Mouse (Mus musculus): Measurements from ENCODE around the gene Plppr2. TPM values are rescaled to one million over a fixed set of nuclear protein-coding genes. Genes with fewer than 3 reads are reported as not detected.

Plppr2 gene
- polyA plus RNA-seq, 1 experiment from 2014 or later, result 2.2 TPM

- Histone ChIP-seq H3K36me3 (ENCODE audit: insufficient read depth, low read length) (no peaks in the 10 kb centered on the region), H3K4me3 (ENCODE audit: low read depth, low read length) (peak within 1 kb of the TSS; percentile 73), H3K27ac (ENCODE audit: low read length) (peak within 1 kb of the TSS; percentile 94), H3K4me2 (replicated peaks; ENCODE audit: low read depth, low read length) (peak within 1 kb of the TSS; percentile 63), H3K9ac (replicated peaks; ENCODE audit: low read depth) (peak within 1 kb of the TSS; percentile 73; the same call in 1 of the 2 replicates), H3K4me1 (ENCODE audit: insufficient read depth, low read depth, low read length) (peaks cover 10% of the 10 kb centered on the region; the same call in 1 of the 2 replicates), H3K27me3 (replicated peaks; ENCODE audit: insufficient read depth, low read length) (0 out of 2 replicates have a peak, but pooled peaks cover 1% of the 10 kb centered on the region), H3K9me3 (ENCODE audit: low read length) (no peaks in the 10 kb centered on the region)
- WGBS, result 1% methylated on average over 54 of the region's 54 CpGs
- TF ChIP-seq EP300 (IDR thresholded peaks at IDR 0.05), result no peak
- TF ChIP-seq CTCF (IDR thresholded peaks at IDR 0.05), result no peak
- peak; percentile 98 for ATAC-seq
- peak; percentile 98 for DNase-seq (ENCODE audit: low spot score)
These were observed 18.9 kb downstream of the Plppr2 start, which contains the start of gene Swsap1 for GRCm38 (mm10) chr9:21955570-21956281. Gene Swsap1, plus strand, starts transcription at chr9:21955755.

- DNase-seq (ENCODE audit: low spot score) (no peak), ATAC-seq (no peak)
- TF ChIP-seq EP300 (IDR thresholded peaks at IDR 0.05), result no peak
- H3K4me3 ChIP-seq (ENCODE audit: low read depth, low read length), result no peak overlapping the region
- 80% methylated on average over 5 of the region's 5 CpGs for WGBS
- H3K4me1 ChIP-seq (ENCODE audit: insufficient read depth, low read depth, low read length), result peaks cover 28% of the 10 kb centered on the region
- H3K4me2 ChIP-seq (replicated peaks; ENCODE audit: low read depth, low read length), result no peak overlapping the region
- H3K27ac ChIP-seq (ENCODE audit: low read length), result no peak overlapping the region
- no peaks in the 10 kb centered on the region for H3K9me3 ChIP-seq (ENCODE audit: low read length)
- H3K36me3 ChIP-seq (ENCODE audit: insufficient read depth, low read length), result no peaks in the 10 kb centered on the region
- H3K27me3 ChIP-seq (replicated peaks; ENCODE audit: insufficient read depth, low read length), result 0 out of 2 replicates have a peak, but pooled peaks cover 7% of the 10 kb centered on the region
- H3K9ac ChIP-seq (replicated peaks; ENCODE audit: low read depth), result no peak overlapping the region
These were observed 21.5 kb downstream of the Plppr2 start for GRCm38 (mm10) chr9:21958372-21958771.

- Histone ChIP-seq H3K9ac (replicated peaks; ENCODE audit: low read depth) (no peak overlapping the region), H3K9me3 (ENCODE audit: low read length) (no peaks in the 10 kb centered on the region), H3K4me2 (replicated peaks; ENCODE audit: low read depth, low read length) (no peak overlapping the region), H3K27me3 (replicated peaks; ENCODE audit: insufficient read depth, low read length) (0 out of 2 replicates have a peak, but pooled peaks cover 7% of the 10 kb centered on the region), H3K4me3 (ENCODE audit: low read depth, low read length) (no peak overlapping the region), H3K4me1 (ENCODE audit: insufficient read depth, low read depth, low read length) (peaks cover 28% of the 10 kb centered on the region), H3K36me3 (ENCODE audit: insufficient read depth, low read length) (no peaks in the 10 kb centered on the region), H3K27ac (ENCODE audit: low read length) (no peak overlapping the region)
- DNase-seq (ENCODE audit: low spot score) (no peak), ATAC-seq (no peak)
- WGBS, result 86% methylated on average over 7 of the region's 7 CpGs
- no peak for TF ChIP-seq EP300 (IDR thresholded peaks at IDR 0.05)
These were observed 22.4 kb downstream of the Plppr2 start for GRCm38 (mm10) chr9:21959244-21959643.

- Histone ChIP-seq H3K27ac (ENCODE audit: low read length) (0 out of 2 replicates have a peak overlapping the region, but pooled peaks have one; percentile 38), H3K4me2 (replicated peaks; ENCODE audit: low read depth, low read length) (peak overlapping the region; percentile 17; the same call in 1 of the 2 replicates), H3K9me3 (ENCODE audit: low read length) (no peaks in the 10 kb centered on the region), H3K27me3 (replicated peaks; ENCODE audit: insufficient read depth, low read length) (0 out of 2 replicates have a peak, but pooled peaks cover 7% of the 10 kb centered on the region), H3K9ac (replicated peaks; ENCODE audit: low read depth) (no peak overlapping the region), H3K4me3 (ENCODE audit: low read depth, low read length) (no peak overlapping the region), H3K36me3 (ENCODE audit: insufficient read depth, low read length) (no peaks in the 10 kb centered on the region), H3K4me1 (ENCODE audit: insufficient read depth, low read depth, low read length) (peaks cover 28% of the 10 kb centered on the region)
- 39% methylated on average over 9 of the region's 9 CpGs for WGBS
- TF ChIP-seq CTCF (IDR thresholded peaks at IDR 0.05), result no peak
- TF ChIP-seq EP300 (IDR thresholded peaks at IDR 0.05), result no peak
- ATAC-seq (no peak), DNase-seq (ENCODE audit: low spot score) (no peak)
These were observed 23.3 kb downstream of the Plppr2 start for GRCm38 (mm10) chr9:21960135-21960534.

GRCm38 (mm10) chr9:21960558-21961208 is 23.9 kb downstream of the Plppr2 start:
- WGBS, result 12% methylated on average over 26 of the region's 26 CpGs
- no peaks in the 10 kb centered on the region for H3K9me3 ChIP-seq (ENCODE audit: low read length)
- no peaks in the 10 kb centered on the region for H3K36me3 ChIP-seq (ENCODE audit: insufficient read depth, low read length)
- DNase-seq (ENCODE audit: low spot score) (peak; percentile 55), ATAC-seq (no peak)
- peak overlapping the region; percentile 37; the same call in 1 of the 2 replicates for H3K4me3 ChIP-seq (ENCODE audit: low read depth, low read length)
- H3K4me1 ChIP-seq (ENCODE audit: insufficient read depth, low read depth, low read length), result peaks cover 28% of the 10 kb centered on the region
- 0 out of 2 replicates have a peak overlapping the region, but pooled peaks have one; percentile 38 for H3K27ac ChIP-seq (ENCODE audit: low read length)
- 0 out of 2 replicates have a peak, but pooled peaks cover 7% of the 10 kb centered on the region for H3K27me3 ChIP-seq (replicated peaks; ENCODE audit: insufficient read depth, low read length)
- no peak overlapping the region for H3K9ac ChIP-seq (replicated peaks; ENCODE audit: low read depth)
- peak; percentile 64 for TF ChIP-seq CTCF (IDR thresholded peaks at IDR 0.05)
- TF ChIP-seq EP300 (IDR thresholded peaks at IDR 0.05), result no peak
- H3K4me2 ChIP-seq (replicated peaks; ENCODE audit: low read depth, low read length), result peak overlapping the region; percentile 17

GRCm38 (mm10) chr9:21961366-21961980 is 24.6 kb downstream of the Plppr2 start:
- Histone ChIP-seq H3K27ac (ENCODE audit: low read length) (no peak overlapping the region), H3K36me3 (ENCODE audit: insufficient read depth, low read length) (no peaks in the 10 kb centered on the region), H3K9me3 (ENCODE audit: low read length) (no peaks in the 10 kb centered on the region), H3K9ac (replicated peaks; ENCODE audit: low read depth) (no peak overlapping the region), H3K4me2 (replicated peaks; ENCODE audit: low read depth, low read length) (peak overlapping the region; percentile 81), H3K27me3 (replicated peaks; ENCODE audit: insufficient read depth, low read length) (0 out of 2 replicates have a peak, but pooled peaks cover 7% of the 10 kb centered on the region), H3K4me1 (ENCODE audit: insufficient read depth, low read depth, low read length) (peaks cover 25% of the 10 kb centered on the region), H3K4me3 (ENCODE audit: low read depth, low read length) (peak overlapping the region; percentile 37; the same call in 1 of the 2 replicates)
- TF ChIP-seq EP300 (IDR thresholded peaks at IDR 0.05), result no peak
- peak; percentile 15; the same call in 1 of the 2 replicates for TF ChIP-seq CTCF (IDR thresholded peaks at IDR 0.05)
- peak; percentile 29; the same call in 1 of the 2 replicates for ATAC-seq
- peak; percentile 36 for DNase-seq (ENCODE audit: low spot score)
- WGBS, result 2% methylated on average over 33 of the region's 35 CpGs
